Mouse (Mus musculus): ENCODE results near the gene Dse. TPM values are rescaled to one million over a fixed set of nuclear protein-coding genes. Genes with fewer than 3 reads are reported as not detected.
"Not testable (repeated sequence)": the region's sequence is repeated elsewhere in the genome, so short reads cannot be mapped to it uniquely, and the experiment has no call there.

Dse gene
- 1 to 10 TPM; 5.7 to 5.8 TPM for total RNA-seq (2021)

GRCm38 (mm10) chr10:34207503-34207850, at the start of gene Dse:
Gene Dse (minus strand): TSS chr10:34207715.
- DNase-seq (ENCODE audit: low spot score), result no peak

GRCm38 (mm10) chr10:34252833-34253232, 45.3 kb upstream of the Dse start:
- intact Hi-C loops (cut with DNase I); DNase-seq (ENCODE audit: low spot score): not testable (repeated sequence)

More at GRCm38 (mm10) chr10:34207503-34207850, at the start of gene Dse:
- intact Hi-C loops (cut with DNase I), result loop anchor here (5.0 kb wide), 1 partner anchor 75 kb away; the partner anchor contains the start of gene Tspyl1

- intact Hi-C loops (cut with DNase I), result no loop called here
- DNase-seq (ENCODE audit: low spot score), result no peak
These were observed 42.1 kb upstream of the Dse start for GRCm38 (mm10) chr10:34249594-34249993.

GRCm38 (mm10) chr10:34247757-34248156, 40.2 kb upstream of the Dse start:
- no peak for DNase-seq (ENCODE audit: low spot score)
- intact Hi-C loops (cut with DNase I), result no loop called here

GRCm38 (mm10) chr10:34246106-34246505, 38.6 kb upstream of the Dse start:
- intact Hi-C loops (cut with DNase I), result no loop called here
- peak; percentile 6 for DNase-seq (ENCODE audit: low spot score)

- DNase-seq (ENCODE audit: low spot score), result no peak
- intact Hi-C loops (cut with DNase I), result no loop called here
These were observed 37.2 kb upstream of the Dse start for GRCm38 (mm10) chr10:34244745-34245144.

- intact Hi-C loops (cut with DNase I), result no loop called here
These were observed 31.0 kb upstream of the Dse start for GRCm38 (mm10) chr10:34238536-34238935.

GRCm38 (mm10) chr10:34236569-34236968, 29.1 kb upstream of the Dse start:
- intact Hi-C loops (cut with DNase I), result no loop called here
- no peak for DNase-seq (ENCODE audit: low spot score)

More at GRCm38 (mm10) chr10:34238536-34238935, 31.0 kb upstream of the Dse start:
- no peak for DNase-seq (ENCODE audit: low spot score)

- no peak for DNase-seq (ENCODE audit: low spot score)
- intact Hi-C loops (cut with DNase I), result no loop called here
These were observed 27.9 kb upstream of the Dse start for GRCm38 (mm10) chr10:34235384-34235783.

- DNase-seq (ENCODE audit: low spot score), result no peak
- intact Hi-C loops (cut with DNase I), result no loop called here
These were observed 26.6 kb upstream of the Dse start for GRCm38 (mm10) chr10:34233931-34234745.

- intact Hi-C loops (cut with DNase I), result no loop called here
- no peak for DNase-seq (ENCODE audit: low spot score)
These were observed 25.9 kb upstream of the Dse start for GRCm38 (mm10) chr10:34233418-34233817.

- intact Hi-C loops (cut with DNase I), result no loop called here
- no peak for DNase-seq (ENCODE audit: low spot score)
These were observed 22.7 kb upstream of the Dse start for GRCm38 (mm10) chr10:34230121-34230675.

GRCm38 (mm10) chr10:34229491-34229890, 22.0 kb upstream of the Dse start:
- intact Hi-C loops (cut with DNase I), result no loop called here

GRCm38 (mm10) chr10:34223660-34224059, 16.1 kb upstream of the Dse start:
- intact Hi-C loops (cut with DNase I), result no loop called here
- DNase-seq (ENCODE audit: low spot score), result no peak

More at GRCm38 (mm10) chr10:34229491-34229890, 22.0 kb upstream of the Dse start:
- DNase-seq (ENCODE audit: low spot score), result no peak

GRCm38 (mm10) chr10:34221909-34222620, 14.6 kb upstream of the Dse start:
- DNase-seq (ENCODE audit: low spot score), result no peak
- intact Hi-C loops (cut with DNase I), result no loop called here

- DNase-seq (ENCODE audit: low spot score), result no peak
- intact Hi-C loops (cut with DNase I), result no loop called here
These were observed 10.7 kb upstream of the Dse start for GRCm38 (mm10) chr10:34218191-34218590.

- intact Hi-C loops (cut with DNase I), result no loop called here
- no peak for DNase-seq (ENCODE audit: low spot score)
These were observed 8.2 kb upstream of the Dse start for GRCm38 (mm10) chr10:34215667-34216066.

GRCm38 (mm10) chr10:34209951-34210350, 2.4 kb upstream of the Dse start:
- no peak for DNase-seq (ENCODE audit: low spot score)
- intact Hi-C loops (cut with DNase I), result loop anchor here (5.0 kb wide), 1 partner anchor 72 kb away; the partner anchor contains the start of gene Tspyl1

GRCm38 (mm10) chr10:34208031-34208430, 516 bp upstream of the Dse start:
- no peak for DNase-seq (ENCODE audit: low spot score)
- intact Hi-C loops (cut with DNase I), result loop anchor here (5.0 kb wide), 1 partner anchor 74 kb away; the partner anchor contains the start of gene Tspyl1

GRCm38 (mm10) chr10:34206783-34207502, 572 bp downstream of the Dse start:
- intact Hi-C loops (cut with DNase I), result loop anchor here (5.0 kb wide), 1 partner anchor 75 kb away; the partner anchor contains the start of gene Tspyl1
- peak; percentile 65 for DNase-seq (ENCODE audit: low spot score)

All from heart, postnatal 25 days (tissue).